Mouse (Mus musculus): Measurements from ENCODE around the gene Gm20075. TPM values are rescaled to one million over a fixed set of nuclear protein-coding genes. Genes with fewer than 3 reads are reported as not detected.
"Not testable (repeated sequence)": the region's sequence is repeated elsewhere in the genome, so short reads cannot be mapped to it uniquely, and the experiment has no call there.

The Gm20075 gene
- 23.4 and 30.8 TPM in 2 replicates for polyA plus RNA-seq (2016; fragmentation: Nextera tagmentation; extraction: Ambion mirVana)

DNA sequence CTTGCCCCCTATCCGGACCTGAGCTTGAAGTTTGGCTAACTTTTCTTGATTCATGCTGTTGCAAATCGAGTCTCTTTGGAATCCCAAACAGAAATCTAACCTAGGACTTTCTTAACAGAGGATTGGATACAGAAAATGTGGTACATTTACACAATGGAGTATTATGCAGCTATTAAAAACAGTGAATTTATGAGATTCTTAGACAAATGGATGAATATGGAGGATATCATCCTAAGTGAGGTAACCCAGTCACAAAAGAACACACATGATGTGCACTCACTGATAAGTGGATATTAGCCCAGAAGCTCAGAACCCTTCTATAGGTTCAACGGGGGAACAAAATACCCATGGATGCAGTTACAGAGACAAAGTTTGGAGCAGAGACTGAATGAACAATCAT, at the start of gene Gm20075:
Gene Gm20075, minus strand, starts transcription at position 101 of the 400 bp plus-strand sequence.
- ATAC-seq (ENCODE audit: low FRiP score, low read depth); H3K27ac ChIP-seq; H3K36me3 ChIP-seq; H3K4me3 ChIP-seq; H3K4me1 ChIP-seq; H3K9ac ChIP-seq; H3K9me3 ChIP-seq; H3K4me2 ChIP-seq (replicated peaks); H3K27me3 ChIP-seq (replicated peaks): not testable (repeated sequence)
- 89% methylated on average over 3 of the region's 3 CpGs for WGBS

- WGBS: 81% methylated on average over 3 of the region's 3 CpGs
- no peak overlapping the region for H3K27ac ChIP-seq
- H3K9me3 ChIP-seq: no peaks in the 10 kb centered on the region
- peaks cover 16% of the 10 kb centered on the region for H3K4me1 ChIP-seq
- no peaks in the 10 kb centered on the region for H3K36me3 ChIP-seq
- no peak overlapping the region for H3K4me3 ChIP-seq
- H3K27me3 ChIP-seq (replicated peaks): peaks cover 35% of the 10 kb centered on the region
- peak overlapping the region; percentile 88 for H3K4me2 ChIP-seq (replicated peaks)
- no peak overlapping the region for H3K9ac ChIP-seq
- ATAC-seq (ENCODE audit: low FRiP score, low read depth): no peak
Observed at GRCm38 (mm10) chr13:96129081-96129480, 47.9 kb upstream of the Gm20075 start.

- Histone ChIP-seq H3K4me2 (replicated peaks) (no peak overlapping the region), H3K9me3 (no peaks in the 10 kb centered on the region), H3K36me3 (no peaks in the 10 kb centered on the region), H3K27ac (no peak overlapping the region), H3K4me1 (peaks cover 11% of the 10 kb centered on the region; the same call in 1 of the 2 replicates), H3K9ac (no peak overlapping the region), H3K27me3 (replicated peaks) (peaks cover 17% of the 10 kb centered on the region), H3K4me3 (no peak overlapping the region)
- WGBS: 78% methylated on average over 6 of the region's 6 CpGs
- no peak for ATAC-seq (ENCODE audit: low FRiP score, low read depth)
Observed at GRCm38 (mm10) chr13:96126669-96127068, 45.5 kb upstream of the Gm20075 start.

DNA sequence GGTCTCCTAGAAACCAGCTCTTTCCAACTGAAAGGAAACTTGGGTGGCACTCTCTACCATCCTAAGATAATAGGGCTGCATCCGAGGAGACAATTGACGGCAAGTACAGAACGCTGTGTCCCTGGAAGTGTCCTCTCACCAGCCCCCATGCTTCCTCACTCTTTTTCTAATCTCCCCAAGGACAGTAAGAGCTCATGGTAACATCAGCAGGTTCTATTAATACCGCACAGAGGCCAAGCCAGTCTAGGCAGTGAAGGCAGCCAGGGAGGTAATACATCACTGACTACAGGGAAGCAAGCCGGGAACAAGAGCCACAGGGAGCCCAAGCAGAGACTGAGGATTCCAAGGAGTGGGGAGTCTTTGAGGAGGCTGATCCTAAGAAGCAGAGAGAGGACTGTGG, 43.8 kb upstream of the Gm20075 start:
- Histone ChIP-seq H3K4me1 (no peaks in the 10 kb centered on the region), H3K9ac (no peak overlapping the region), H3K4me3 (no peak overlapping the region), H3K36me3 (no peaks in the 10 kb centered on the region), H3K4me2 (replicated peaks) (no peak overlapping the region), H3K9me3 (no peaks in the 10 kb centered on the region), H3K27ac (no peak overlapping the region), H3K27me3 (replicated peaks) (peaks cover 5% of the 10 kb centered on the region)
- no peak for ATAC-seq (ENCODE audit: low FRiP score, low read depth)
- WGBS: 67% methylated on average over 5 of the region's 5 CpGs

DNA sequence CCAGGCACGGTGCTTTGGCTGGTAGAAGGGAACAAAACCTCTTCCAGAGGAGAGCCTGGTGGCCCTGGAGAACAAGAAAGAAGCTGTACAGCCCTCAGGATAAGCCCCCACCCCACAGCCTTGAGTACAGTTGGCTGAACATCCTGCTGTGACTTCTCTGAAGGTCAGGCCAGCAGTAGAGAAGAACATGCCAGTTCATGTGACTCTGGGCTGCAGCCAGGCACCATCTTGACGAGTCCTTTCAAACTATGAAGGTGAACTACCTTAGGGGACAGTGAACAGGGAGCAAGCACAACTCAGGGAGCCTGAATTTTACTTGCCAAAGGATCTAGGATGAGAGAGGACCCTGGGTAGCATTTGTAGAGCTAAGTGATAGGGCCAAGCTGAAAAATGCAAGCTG, 31.5 kb upstream of the Gm20075 start:
- Histone ChIP-seq H3K4me3 (no peak overlapping the region), H3K4me2 (replicated peaks) (no peak overlapping the region), H3K4me1 (no peaks in the 10 kb centered on the region), H3K27me3 (replicated peaks) (no peaks in the 10 kb centered on the region), H3K9me3 (no peaks in the 10 kb centered on the region), H3K27ac (no peak overlapping the region), H3K36me3 (no peaks in the 10 kb centered on the region), H3K9ac (no peak overlapping the region)
- 79% methylated on average over 2 of the region's 2 CpGs for WGBS
- no peak for ATAC-seq (ENCODE audit: low FRiP score, low read depth)

GRCm38 (mm10) chr13:96110767-96111166, 29.6 kb upstream of the Gm20075 start:
- H3K4me2 ChIP-seq (replicated peaks): no peak overlapping the region
- H3K9ac ChIP-seq: no peak overlapping the region
- no peaks in the 10 kb centered on the region for H3K27me3 ChIP-seq (replicated peaks)
- peak; percentile 53; the same call in 1 of the 2 replicates for ATAC-seq (ENCODE audit: low FRiP score, low read depth)
- no peaks in the 10 kb centered on the region for H3K4me1 ChIP-seq
- no peak overlapping the region for H3K27ac ChIP-seq
- H3K36me3 ChIP-seq: no peaks in the 10 kb centered on the region
- no peaks in the 10 kb centered on the region for H3K9me3 ChIP-seq
- no peak overlapping the region for H3K4me3 ChIP-seq
- 34% methylated on average over 3 of the region's 3 CpGs for WGBS

DNA sequence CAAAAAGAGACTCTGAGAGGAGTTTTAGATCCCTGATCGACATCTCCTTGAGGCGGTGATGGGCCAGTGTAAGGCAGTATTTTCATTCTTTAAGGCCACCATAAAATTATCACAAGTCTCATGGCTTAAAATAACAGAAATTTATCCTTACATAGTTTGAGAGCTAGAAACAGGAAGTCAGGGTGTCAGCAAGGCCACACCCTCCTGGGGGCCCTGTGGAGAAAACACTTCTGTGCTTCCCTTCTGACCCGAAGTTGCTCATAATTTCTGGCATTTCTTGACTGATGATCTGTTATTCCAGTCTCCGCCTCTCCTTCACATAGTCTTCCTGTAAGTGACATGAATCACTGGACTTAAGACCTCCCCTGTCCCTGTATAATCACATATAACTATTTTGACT, 25.2 kb upstream of the Gm20075 start:
- H3K27me3 ChIP-seq (replicated peaks): no peaks in the 10 kb centered on the region
- no peak overlapping the region for H3K4me3 ChIP-seq
- ATAC-seq (ENCODE audit: low FRiP score, low read depth): no peak
- H3K4me2 ChIP-seq (replicated peaks): no peak overlapping the region
- no peaks in the 10 kb centered on the region for H3K9me3 ChIP-seq
- H3K9ac ChIP-seq: no peak overlapping the region
- H3K27ac ChIP-seq: no peak overlapping the region
- no peaks in the 10 kb centered on the region for H3K4me1 ChIP-seq
- 88% methylated on average over 4 of the region's 4 CpGs for WGBS
- H3K36me3 ChIP-seq: no peaks in the 10 kb centered on the region

DNA sequence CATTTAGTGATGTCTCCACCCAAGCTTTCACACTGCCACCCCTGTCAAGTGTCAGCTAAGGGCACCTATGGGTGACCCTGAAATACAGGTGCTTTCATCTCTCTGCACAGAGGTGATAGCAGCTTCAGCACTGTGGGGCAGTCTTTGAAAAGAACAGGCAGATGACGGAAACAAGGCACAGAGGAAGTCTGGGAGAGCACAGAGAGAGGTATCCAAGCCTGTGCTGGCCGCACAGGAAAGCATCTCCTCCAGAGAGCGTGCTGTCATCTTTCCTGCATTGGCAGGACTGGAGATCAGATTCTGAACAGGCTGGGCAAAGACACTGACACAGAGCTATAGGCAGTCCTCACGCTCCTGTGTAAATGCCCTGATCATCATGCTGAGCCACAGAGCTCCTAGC, 9.8 kb upstream of the Gm20075 start:
- 79% methylated on average over 4 of the region's 4 CpGs for WGBS
- Histone ChIP-seq H3K27ac (no peak overlapping the region), H3K27me3 (replicated peaks) (no peaks in the 10 kb centered on the region), H3K4me2 (replicated peaks) (no peak overlapping the region), H3K9me3 (no peaks in the 10 kb centered on the region), H3K4me1 (no peaks in the 10 kb centered on the region), H3K36me3 (no peaks in the 10 kb centered on the region), H3K4me3 (no peak overlapping the region), H3K9ac (no peak overlapping the region)
- ATAC-seq (ENCODE audit: low FRiP score, low read depth): no peak

DNA sequence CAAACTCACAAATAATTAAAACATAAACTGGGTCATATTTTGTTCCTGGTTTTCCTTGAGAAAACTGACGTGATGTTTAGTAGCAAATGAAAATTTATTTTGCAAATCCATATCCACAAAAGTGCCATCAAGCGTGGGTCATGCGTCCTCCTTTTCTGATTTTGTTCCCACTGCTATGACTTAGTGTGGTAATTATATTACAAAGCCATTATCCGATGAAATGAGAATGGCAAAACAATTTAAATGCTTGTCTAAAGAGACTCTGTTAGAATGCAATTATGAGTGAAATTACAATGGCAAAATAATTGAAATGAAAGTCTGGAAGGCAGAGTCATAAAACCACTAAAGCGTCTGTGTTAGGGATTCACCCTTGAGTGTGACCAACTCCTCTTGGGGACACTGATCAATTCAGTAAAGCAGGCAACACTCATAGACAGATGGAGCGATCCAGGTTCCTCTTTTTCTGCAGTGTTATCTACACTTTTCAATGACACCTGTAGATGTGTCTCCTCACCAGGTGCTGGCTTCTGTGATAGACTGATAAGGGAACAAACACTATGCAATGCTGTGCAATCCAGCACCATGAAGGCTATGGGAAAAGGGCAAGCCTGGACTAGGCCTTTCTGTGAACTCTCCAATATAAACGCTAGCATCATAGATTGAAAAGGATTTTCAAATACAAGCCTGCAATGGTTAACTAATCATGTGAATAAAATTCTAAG, 4.6 kb upstream of the Gm20075 start:
- Histone ChIP-seq H3K9me3 (no peaks in the 10 kb centered on the region), H3K27ac (no peak overlapping the region), H3K4me1 (no peaks in the 10 kb centered on the region), H3K4me2 (replicated peaks) (no peak overlapping the region), H3K9ac (no peak overlapping the region), H3K27me3 (replicated peaks) (no peaks in the 10 kb centered on the region), H3K4me3 (no peak overlapping the region), H3K36me3 (no peaks in the 10 kb centered on the region)
- 80% methylated on average over 7 of the region's 7 CpGs for WGBS
- no peak for ATAC-seq (ENCODE audit: low FRiP score, low read depth)

GRCm38 (mm10) chr13:96081754-96082153, 578 bp upstream of the Gm20075 start, which contains the start of gene Gm17190:
TSS of gene Gm17190 (plus strand) at chr13:96082054.
- not testable (repeated sequence) for H3K27me3 ChIP-seq (replicated peaks); H3K4me3 ChIP-seq; ATAC-seq (ENCODE audit: low FRiP score, low read depth); H3K9ac ChIP-seq; H3K9me3 ChIP-seq; H3K4me2 ChIP-seq (replicated peaks); H3K27ac ChIP-seq; H3K4me1 ChIP-seq; H3K36me3 ChIP-seq
- WGBS: 91% methylated on average over 1 of the region's 1 CpGs

- H3K4me3 ChIP-seq: no peak overlapping the region
- no peak overlapping the region for H3K27ac ChIP-seq
- peaks cover 4% of the 10 kb centered on the region for H3K4me1 ChIP-seq
- no peak for ATAC-seq (ENCODE audit: low FRiP score, low read depth)
- no peak overlapping the region for H3K9ac ChIP-seq
- H3K27me3 ChIP-seq (replicated peaks): no peaks in the 10 kb centered on the region
- no peak overlapping the region for H3K4me2 ChIP-seq (replicated peaks)
- H3K9me3 ChIP-seq: no peaks in the 10 kb centered on the region
- H3K36me3 ChIP-seq: no peaks in the 10 kb centered on the region
- WGBS: 50% methylated on average over 8 of the region's 8 CpGs
Observed at GRCm38 (mm10) chr13:96073555-96073954, 7.6 kb downstream of the Gm20075 start.

- no peak for ATAC-seq (ENCODE audit: low FRiP score, low read depth)
- H3K4me1 ChIP-seq: no peaks in the 10 kb centered on the region
- no peaks in the 10 kb centered on the region for H3K36me3 ChIP-seq
- H3K9ac ChIP-seq: no peak overlapping the region
- no peaks in the 10 kb centered on the region for H3K9me3 ChIP-seq
- H3K27ac ChIP-seq: no peak overlapping the region
- no peaks in the 10 kb centered on the region for H3K27me3 ChIP-seq (replicated peaks)
- no peak overlapping the region for H3K4me3 ChIP-seq
- WGBS: 85% methylated on average over 3 of the region's 3 CpGs
- no peak overlapping the region for H3K4me2 ChIP-seq (replicated peaks)
Observed at GRCm38 (mm10) chr13:96052755-96053154, 28.4 kb downstream of the Gm20075 start.

- no peak for ATAC-seq (ENCODE audit: low FRiP score, low read depth)
- no peaks in the 10 kb centered on the region for H3K9me3 ChIP-seq
- H3K27ac ChIP-seq: no peak overlapping the region
- no peaks in the 10 kb centered on the region for H3K4me1 ChIP-seq
- no peaks in the 10 kb centered on the region for H3K36me3 ChIP-seq
- WGBS: 61% methylated on average over 5 of the region's 5 CpGs
- H3K27me3 ChIP-seq (replicated peaks): no peaks in the 10 kb centered on the region
- no peak overlapping the region for H3K4me3 ChIP-seq
- H3K9ac ChIP-seq: no peak overlapping the region
- no peak overlapping the region for H3K4me2 ChIP-seq (replicated peaks)
Observed at GRCm38 (mm10) chr13:96045396-96045795, 35.8 kb downstream of the Gm20075 start.
